Mouse (Mus musculus) kidney, postnatal 25 days (tissue): ENCODE measurements around the gene Nxt1.

ENCODE experiments used
- DNase-seq, 2 experiments: peaks; one replicate each; pipeline ENCODE4 v3.0.0; 2021; ENCODE audit warnings: mixed read lengths in 2 of 2

Gene Nxt1

DNA sequence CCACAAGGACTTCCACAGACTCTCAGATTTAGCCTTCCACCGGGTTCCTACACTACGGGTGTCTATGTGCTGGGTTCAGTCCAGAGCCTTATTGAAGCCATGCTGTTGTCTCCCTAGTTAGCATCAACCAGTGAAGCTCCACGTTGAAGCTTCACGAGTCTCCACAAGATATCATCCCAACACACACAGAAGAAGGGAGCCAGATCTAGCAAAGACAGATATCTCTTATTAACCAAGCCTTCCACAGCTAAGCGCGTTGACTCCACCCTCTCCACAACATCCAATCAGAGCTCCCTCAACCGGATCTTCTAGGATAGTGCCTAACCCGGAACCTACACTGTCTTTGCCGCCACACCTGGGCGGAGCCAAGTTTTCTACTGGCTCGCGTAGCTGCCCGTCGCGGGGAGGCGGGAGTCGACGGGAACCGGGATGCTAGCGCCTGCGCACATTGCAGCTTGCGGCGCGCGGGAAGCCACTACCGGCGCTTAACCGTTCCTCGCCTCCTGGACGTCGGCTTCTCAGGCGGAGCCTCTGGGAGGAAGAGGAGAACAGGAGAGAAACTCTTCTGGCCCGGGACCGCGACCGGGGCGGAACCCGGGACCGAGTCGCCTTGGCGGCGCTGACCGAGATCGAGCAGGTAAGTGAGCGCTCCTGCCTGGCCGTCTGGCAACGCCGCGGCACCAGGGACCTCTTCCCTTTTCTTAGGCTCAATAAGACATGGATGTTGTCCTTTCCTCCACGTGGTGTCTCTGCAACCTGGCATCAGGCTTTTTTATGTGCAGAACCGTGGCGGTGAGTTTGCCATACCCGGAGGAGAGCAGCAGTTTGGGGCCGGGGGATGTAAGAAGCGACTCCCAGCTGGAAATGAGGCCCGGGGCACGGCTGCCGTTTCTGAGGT lies at the start of gene Nxt1:
TSS of gene Nxt1 (plus strand) at position 403 of the 898 bp plus-strand sequence.
- peak; percentile 99 for DNase-seq

DNA sequence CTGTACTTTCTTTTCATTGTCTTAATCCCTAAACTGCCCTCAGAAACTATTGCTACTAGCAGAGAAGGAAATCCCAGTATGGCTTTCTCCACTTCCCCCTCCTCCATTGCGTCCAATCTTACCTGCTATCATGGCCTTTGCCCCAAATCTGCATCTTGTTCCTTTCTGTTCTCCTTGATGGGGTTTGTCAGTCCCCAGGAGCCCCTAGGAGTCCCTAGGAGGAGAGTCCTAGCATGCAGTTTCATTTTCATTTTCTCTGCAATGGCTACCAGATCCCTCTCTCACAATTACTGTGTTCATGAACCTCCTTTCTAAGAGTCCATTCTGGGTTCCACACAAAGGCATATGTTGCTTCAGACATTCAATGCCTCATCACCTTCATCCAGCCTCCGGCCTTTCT lies 49.3 kb upstream of the Nxt1 start:
- DNase-seq: no peak

DNA sequence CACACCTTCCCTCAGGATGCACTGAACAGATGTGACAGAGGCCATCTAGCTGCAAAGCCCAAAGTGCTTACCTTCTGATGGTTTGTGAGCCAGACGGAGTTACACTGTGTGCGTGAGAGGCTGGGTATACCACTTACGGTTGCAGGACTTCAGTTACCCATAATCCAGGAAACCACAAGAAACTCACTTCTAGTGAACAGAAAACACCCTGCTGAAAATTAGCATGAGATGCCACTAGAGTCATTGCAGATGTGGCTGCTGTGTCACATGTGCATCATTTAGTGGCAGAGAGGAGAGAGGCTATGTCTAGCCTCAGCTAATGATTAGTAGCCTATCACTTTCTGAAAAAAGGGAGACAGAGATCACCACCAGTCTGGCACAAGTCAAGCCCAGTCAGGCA lies 47.9 kb upstream of the Nxt1 start:
- DNase-seq: no peak

DNA sequence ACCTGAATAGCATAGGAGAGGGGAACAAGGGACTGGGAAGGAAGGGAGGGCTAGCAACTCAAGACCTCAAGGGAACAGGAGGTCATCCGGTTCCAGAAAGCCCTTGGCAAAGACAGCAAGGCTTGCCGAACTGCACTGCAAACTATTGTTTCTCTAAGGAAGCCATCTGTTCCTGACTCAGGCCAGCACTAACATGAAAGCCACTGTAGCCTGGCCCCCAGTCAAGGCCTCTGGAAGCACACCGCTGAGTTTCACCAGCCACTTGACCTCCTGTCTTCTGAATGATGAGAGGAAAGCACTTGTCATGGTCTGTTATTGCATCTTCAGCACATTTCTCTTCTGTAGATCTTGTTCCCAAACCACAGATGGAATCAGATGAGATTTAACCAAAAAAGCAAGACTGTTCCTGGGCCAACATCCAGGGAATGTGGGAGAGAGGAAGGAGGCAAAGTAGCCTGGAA lies 45.4 kb upstream of the Nxt1 start:
- DNase-seq: peak; percentile 57 to 80

DNA sequence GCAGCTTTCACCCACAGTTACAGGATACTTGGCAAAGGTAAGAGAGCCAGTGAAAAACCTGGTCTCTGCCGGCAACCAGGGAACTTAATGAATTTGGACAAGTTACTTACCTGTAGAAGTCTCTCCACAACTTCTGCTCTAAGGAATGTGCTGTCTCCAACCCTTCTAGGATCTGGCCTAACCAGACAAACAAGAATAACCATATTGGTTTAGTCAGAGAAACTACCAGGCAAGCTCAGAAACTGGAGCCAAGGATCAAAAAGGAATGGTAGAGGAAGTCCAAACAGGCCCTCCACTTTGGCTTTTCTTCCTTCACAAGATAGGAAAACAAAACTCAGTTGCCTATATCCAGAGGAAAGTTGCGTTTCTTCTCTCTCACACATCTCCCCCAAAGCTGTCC lies 41.4 kb upstream of the Nxt1 start:
- DNase-seq: no peak

DNA sequence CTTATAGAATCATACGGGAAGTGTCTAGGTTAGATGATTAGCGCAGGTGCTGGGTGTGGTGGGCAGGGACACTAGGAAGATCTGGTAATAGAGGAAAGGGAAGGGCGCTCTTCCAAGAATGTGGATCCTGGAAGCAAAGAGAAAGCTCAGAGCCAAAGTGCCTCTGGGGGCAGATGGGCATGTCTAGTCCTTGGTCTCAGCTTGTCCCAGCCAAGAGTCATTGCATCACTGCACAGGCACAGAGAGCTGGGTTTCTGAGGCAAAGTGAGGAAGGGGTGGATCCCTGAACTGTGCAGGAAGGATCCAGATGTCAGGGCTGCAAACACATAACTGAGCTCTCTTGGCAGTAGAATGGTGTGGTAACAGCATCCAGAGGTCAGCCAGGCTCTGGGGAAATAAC lies 40.8 kb upstream of the Nxt1 start:
- DNase-seq: peak; percentile 5 to 61

DNA sequence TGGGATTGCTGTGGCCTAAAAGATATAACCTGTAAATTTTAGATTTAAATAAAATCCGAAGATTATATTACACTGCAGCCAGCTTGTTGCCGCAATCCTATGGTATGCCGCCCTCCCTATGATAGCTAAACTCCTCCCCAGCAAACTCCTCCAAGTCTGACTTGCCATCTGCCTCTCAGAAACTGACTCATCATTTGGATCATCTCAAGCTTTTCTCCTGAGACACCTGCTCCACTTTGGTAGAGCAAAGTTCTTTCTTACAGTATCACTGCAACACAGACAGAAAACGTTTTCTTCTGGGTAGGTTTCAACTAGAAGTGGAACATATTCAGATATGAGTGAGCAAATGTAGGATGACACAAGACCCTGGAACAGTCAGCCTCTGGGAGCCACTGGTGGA lies 37.9 kb upstream of the Nxt1 start:
- DNase-seq: no peak

DNA sequence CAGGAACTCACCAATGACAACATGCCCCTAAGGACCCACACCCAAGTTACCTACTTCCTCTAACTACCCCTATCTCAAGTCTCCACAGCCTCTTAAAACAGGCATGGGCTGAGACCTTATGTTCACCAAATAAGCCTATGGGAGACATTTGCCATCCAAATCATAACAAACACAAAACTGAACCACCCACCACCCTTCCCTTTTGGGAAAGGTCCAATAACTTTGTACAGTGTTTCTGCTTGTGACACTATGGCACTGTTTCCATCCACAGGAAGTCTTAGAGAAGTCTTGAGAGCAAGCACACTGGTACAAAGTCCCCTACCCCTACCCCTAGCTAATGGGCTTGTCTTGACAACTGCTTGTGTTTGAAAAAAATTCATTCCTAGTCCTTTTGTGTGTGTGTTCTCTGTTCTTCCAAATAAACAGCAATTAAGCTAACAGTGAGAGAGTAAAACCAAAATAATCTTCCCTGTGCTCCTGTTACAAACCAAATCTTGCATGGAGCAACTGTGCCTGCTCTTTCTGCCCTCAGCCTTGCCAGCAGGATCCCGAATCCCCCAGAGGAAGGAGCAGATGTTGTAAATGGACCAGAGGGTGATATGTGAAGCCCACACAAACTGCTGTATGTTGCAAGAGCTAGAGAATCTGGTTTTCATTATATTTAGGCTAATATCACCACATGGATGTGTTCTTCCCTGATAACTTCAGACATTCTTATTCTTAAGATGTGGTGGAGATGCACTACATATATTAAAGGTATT lies 29.6 kb upstream of the Nxt1 start:
- DNase-seq: no peak

DNA sequence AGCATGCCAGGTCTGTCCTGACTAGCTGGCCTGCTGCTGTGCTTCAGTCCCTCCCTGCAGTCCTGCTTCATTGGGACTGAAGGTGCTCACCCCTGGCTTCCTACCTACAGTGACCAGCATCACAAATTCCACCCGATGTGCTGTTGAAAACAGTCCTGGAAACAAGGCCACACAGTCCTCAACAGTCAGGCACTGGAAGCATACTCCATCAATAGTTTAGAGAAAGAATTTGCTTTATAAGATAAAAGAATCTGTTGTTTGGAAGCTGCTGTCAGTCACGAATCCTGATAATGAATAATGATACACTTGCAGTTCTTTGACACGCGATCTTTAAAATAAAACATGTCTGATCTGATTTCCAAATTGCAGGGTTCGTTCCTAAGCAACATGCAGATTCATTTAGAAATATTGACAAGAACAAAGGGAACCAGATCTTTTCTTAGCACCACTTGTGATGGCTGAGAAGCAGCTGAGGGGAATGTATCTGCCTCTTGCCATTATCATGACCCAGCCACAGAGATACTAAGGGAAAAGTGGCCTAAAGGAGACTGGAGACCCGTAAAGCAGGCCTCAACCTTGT lies 27.9 kb upstream of the Nxt1 start:
- DNase-seq: no peak

DNA sequence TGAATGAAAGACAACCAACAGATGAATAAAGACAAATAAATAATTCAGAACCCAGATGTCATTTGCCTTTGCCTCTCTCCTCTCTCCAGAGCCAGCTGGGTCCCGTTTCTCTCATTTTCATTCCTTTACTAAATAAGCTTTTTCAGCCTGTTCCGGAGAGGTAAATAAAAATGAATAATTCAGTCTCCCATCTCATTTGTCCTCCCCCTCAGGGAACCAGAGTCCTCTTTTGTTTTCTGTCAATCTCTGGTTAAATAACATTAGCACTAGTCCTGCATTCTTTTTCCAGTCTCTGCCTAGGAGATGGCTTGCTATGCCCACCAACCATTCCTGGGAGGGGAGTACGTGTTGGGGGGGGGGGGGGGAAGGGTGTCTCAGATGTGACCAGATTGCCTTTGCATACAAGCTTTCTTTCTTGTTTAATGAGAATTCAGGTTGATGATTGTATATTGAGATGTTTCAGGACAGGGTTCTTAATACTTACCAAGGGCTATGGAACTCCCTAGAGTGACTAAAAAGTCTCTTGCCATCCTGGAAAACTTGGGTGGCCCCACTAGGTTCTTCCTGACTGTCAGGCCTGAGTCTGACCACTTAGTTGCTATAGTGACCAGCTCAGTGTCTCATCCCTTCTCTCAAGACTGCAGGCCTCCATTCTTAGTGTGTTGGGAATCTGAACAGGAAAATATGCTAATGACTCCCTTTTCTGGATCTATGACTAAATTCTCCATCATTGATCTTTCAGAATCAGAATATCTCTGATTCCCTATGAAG lies 21.6 kb upstream of the Nxt1 start:
- no peak for DNase-seq

DNA sequence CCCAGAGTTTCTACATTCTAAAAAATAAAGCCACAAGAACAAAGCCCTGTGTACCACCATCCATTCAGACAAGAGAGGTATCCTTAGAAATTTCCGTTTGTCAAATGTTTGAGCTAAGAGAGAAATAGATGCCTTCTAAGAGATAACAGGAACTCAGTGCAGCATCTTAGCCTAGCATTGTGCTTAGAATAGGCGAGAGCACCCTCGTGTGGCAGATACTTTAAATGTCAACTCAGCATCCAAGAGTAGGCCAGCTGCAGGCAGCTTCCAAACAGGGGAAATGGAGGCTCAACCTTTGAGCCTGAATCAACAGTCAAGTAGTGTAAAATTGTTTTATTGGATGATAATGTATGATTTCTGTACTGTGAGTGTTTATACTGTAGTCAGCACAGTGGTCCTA lies 17.4 kb upstream of the Nxt1 start:
- peak; percentile 55 to 83 for DNase-seq

DNA sequence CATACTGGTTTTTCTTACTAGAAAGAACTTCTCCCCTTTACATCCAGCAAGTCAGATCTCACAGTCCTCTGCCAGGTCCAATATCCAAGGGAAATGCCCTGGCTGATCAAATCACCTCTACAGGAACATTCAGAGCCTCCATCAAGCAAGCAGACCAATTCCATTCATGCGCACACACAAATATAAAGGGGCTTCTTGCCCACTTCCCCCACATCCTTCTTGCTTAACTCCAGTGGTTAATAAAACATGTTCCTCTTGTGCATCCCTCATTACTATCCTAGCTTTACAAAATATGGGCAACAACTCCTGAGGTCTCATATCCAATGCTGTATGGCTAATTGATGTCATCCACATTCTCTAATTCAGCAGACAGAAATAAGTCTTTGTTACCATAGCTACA lies 8.9 kb upstream of the Nxt1 start:
- DNase-seq: no peak

DNA sequence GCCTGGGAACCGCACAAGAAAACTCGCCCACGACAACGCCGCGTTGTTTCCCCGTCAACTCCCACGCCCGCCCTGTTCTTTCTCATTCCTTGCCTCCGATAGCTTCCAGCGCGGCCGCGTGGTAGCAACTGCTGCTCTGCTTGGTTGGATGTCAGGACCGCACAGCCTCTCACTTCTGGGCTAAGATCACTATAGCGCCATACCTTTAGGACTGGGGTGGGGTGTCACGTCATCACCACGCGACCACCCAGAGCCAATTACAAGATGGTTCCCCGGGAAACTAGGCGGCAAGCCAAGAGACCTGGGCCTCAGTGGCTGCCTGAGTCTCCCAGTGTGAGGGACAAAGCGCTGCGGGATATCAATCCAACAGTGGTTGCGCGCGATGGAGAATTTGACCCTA lies 5.4 kb downstream of the Nxt1 start:
- peak; percentile 70 to 82 for DNase-seq

DNA sequence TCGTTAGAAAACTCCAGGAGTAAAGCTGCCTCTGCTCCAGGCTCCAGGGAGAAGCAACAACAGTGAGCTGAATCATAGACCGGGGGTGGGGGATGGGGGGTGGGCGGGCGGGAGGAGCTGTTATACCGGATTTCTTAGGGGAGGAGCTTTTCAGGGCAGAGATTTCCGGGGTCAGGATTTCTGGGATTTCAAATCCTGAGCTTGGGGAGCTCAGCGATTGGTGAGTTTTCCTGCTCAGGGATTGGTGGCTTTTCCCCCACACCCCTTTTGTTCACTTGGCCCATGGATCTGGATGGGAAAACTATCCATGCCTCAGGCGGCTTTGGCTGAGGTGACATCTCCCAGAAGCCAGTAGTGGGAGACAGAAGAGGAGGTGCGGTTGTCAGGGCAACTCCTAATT lies 6.9 kb downstream of the Nxt1 start:
- peak; percentile 68 to 89 for DNase-seq

DNA sequence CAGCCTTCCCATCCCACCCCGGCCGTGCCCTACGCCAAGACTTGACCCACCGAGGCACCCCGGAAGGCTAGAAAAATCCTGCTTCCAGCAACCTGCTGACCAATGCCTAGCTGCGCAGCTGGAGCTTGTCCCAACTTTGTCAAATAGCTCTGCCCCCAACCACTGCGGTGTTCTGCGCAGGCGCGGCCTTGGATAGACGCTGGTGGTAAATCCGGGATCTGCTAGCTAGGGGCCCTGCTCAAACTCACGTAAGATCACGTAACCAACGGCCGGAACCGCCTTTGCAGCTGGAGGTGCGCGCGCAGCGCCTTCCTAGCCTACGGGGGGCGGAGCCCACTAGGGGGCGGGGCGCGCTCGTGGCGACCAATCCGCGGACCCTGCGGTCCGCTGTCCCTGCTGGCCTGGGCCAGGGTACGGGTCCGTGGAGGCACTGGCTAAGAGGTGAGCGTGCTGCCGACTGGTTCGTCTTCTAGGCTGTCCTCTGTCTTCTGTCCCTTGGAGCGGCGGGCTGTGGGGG lies 8.4 kb downstream of the Nxt1 start, which contains the start of gene Gzf1:
TSS of gene Gzf1 (plus strand) at position 249 of the 517 bp plus-strand sequence.
- peak; percentile 100 for DNase-seq

DNA sequence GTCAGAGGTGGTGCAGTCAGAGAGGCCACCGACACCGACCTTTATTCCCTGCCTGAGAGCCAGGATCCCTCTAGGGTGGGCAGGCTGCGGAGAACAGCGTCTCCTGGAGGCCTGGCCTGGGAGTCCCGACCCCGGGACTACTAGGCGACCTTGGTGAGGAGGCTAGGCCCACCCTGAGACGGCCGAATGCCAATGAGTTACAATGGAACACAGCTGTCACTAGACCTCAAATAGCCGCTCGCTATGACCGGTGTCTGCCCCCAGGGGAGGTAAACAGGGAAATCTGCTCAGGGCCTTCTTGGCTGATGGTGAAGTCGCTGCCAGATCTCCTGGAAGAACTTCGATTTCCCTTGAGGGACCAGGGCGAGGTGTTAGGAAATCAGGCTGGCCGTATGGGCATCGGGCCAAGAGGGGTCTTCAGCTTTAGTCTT lies 9.1 kb downstream of the Nxt1 start:
- DNase-seq: peak; percentile 34 to 74

DNA sequence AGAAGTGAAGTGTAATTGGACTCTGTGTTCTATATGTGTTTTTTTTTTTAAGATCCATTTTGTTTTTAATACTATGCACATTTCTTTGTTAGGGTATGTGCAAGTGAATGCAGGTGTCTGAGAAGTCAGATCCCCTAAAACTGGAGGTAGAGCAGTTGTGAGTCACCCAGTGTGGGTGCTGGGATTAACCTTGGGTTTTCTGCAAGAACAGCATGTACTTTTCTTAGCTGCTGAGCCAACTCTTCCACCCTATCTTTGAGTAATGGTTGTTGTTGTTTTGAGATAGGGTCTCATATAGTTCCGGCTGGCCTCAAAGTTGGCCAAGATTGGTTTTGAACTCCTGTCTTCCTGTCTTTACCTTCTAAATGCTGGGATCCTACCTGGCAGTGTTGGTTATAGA lies 10.6 kb downstream of the Nxt1 start:
- no peak for DNase-seq

DNA sequence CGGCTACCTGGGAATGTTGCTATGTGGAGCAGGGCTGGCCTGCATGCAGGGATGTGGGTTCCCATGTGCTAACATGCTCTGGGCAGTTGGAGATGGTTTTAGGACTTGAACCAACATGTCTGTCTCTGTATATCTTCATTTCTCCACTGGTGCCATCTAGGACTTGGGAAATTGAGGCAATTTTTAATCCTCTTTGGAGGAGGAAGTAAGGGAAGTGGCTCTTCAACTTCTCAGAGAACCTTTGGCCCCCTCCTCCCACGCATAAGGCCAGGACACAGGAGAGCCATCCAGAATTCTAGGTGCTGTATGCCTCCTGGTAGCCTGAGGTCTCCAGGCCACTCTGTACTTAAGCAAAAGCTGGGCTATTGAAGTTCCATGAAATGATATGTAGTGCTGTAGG lies 12.6 kb downstream of the Nxt1 start:
- DNase-seq: no peak

DNA sequence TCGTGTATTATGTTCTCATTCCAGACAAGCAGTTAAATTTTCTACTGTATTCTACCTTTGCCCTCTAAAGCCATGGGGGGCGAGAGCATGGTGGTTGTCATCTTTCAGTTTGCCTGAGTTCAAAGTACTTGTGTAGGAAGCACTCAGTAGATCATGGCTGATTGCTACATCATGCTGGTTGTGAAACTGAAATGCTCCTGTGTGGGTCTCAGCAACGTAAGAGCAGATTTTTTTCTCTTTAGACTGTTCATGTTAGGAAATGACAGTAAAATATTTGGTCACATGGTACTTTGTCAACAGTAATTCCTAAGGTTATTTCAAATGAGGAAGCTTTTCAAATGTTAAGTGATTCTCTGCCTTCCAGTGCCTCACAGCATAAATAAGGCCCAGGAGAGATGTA lies 13.3 kb downstream of the Nxt1 start:
- DNase-seq: no peak

DNA sequence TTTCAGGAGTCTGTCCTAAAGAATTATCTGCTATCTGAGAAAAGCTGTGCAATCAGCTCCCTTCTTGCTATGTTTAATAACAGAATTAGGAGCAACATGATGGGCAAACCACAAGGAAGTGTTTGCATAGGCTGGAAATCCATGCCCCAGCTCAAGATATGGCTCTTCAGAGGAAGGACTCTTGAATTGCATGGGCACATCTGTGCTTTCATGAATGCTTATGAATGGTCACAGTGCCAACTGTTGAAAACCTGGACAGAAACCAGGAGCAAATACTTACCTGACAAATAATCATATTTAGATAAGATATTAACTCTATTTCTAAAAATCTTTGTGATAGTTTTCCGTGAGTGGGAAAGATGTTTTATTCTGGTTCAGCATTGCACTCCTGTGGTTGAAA lies 14.5 kb downstream of the Nxt1 start:
- no peak for DNase-seq

DNA sequence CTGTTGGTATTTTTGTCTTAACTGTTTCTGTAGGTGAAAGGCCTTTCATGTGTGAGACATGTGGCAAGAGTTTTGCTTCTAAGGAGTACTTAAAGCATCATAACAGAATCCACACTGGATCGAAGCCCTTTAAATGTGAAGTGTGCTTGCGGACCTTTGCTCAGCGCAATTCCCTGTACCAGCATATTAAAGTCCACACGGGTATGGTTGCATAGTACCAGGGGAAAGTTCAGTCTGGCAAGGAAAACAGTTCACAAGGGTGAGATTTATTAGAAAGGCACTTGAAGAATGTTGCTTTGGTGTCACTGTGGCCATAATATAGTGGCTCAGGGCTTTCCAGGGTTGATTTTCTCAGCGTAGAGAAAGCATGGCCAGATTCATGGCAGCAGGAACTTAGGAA lies 15.6 kb downstream of the Nxt1 start:
- peak; percentile 49 to 52 for DNase-seq

DNA sequence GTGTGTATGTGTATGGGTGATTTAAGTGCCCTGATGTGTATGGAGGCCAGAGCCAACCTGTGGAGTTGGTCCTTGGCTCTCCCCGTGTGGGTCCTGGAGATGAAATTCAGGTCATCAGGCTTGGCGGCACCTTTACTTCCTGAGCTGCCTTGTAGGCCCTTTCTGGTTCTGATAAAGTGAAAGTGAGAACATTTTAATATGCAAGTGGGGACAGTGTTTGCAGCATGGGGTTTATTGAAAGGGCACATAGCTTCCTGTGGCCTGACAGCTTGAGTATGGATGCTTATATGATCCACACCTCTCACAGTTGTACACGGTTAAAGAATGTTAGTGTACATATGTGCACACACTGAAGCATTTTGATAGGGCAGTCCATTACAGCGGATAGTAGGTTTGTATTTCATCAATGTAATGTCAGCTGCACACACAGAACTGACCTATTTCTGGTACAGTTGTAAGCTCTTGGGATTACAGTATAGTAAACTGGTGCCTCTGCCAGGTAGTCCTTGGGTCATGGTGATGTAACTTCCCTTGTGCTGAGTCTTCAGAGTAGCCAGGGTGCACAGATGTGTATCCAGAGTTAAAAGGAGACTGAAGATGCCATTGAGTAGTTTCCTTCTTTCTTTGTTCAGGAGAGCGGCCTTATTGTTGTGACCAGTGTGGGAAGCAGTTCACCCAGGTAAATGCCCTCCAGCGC lies 17.2 kb downstream of the Nxt1 start:
- no peak for DNase-seq
